Mouse (Mus musculus): ENCODE data around the gene Reg4.

Reg4 gene

DNA sequence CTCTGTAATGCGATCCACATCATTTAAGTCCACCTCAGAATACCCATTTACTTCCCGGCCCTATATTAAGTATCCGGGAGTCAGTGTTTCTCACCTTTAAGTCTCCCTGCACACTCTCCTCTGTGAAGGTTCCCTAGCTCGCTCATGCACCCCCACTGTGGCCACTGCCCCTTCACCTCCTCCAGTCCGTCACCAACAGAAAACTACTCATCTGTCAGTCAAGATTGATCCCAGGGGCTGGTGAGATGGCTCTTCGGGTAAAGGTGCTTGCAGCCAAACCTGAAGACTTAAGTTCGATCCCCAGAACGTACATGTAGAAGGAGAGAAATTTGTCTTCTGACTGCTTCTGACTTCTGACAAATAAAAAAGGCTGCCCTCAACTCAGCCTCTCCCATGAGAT lies 60.5 kb downstream of the Reg4 start:
- DNase-seq (ENCODE audit: low spot score) = no peak

DNA sequence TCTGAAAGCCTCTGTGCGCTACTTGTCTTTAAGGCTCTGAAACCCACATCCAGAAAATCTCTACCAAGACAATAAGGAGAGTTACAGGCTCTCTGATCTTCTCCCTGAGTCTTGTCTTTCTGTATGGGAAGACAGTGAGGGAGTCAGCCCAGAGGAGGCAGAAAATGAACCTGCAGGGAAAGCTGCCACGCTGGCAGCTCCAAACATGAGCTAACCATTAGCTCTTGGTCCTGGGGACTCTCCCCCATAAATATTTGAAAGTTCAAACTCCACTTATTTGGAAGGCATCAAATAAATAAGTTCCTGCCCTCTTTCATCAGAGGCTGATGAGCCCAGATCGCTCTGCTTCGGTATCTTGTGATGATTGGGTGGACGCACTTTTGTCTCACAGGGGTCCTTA lies 61.2 kb downstream of the Reg4 start:
- DNase-seq (ENCODE audit: low spot score) = no peak

Measured in layer of hippocampus, adult 11-12 months (tissue).